Mouse (Mus musculus) MEL (cell line): ENCODE measurements around the gene Kdm4d. TPM values are rescaled to one million over a fixed set of nuclear protein-coding genes. Genes with fewer than 3 reads are reported as not detected.
"Not testable (repeated sequence)": the region's sequence is repeated elsewhere in the genome, so short reads cannot be mapped to it uniquely, and the experiment has no call there.

ENCODE experiments used
- DNase-seq: peaks from one replicate; pipeline ENCODE4 v3.0.0; 2011; ENCODE audit warnings: low read depth, low spot score
- H3K27ac ChIP-seq: 2 replicates; pipeline ENCODE4 v1.5.1; 2012; ENCODE audit warnings: low read depth, mild to moderate bottlenecking, control low read depth, low read length, moderate library complexity; ENCODE audit not compliant: control insufficient read depth
- H3K27me3 ChIP-seq, 2 experiments: fragments of 150-350 bp in 1 of 2; sonication (generic) in 1 of 2; 2 replicates each; pipeline ENCODE4 v1.6.1; 2012; ENCODE audit warnings: low read length in 2 of 2, mild to moderate bottlenecking in 2 of 2, improper control_type of control experiment in 1 of 2, moderate library complexity in 1 of 2; ENCODE audit not compliant: insufficient read depth in 2 of 2, control insufficient read depth in 1 of 2
- H3K36me3 ChIP-seq, 2 experiments: 2 replicates each; pipeline ENCODE4 v1.6.1; 2012 to 2014; ENCODE audit warnings: low read length in 2 of 2, improper control_type of control experiment in 1 of 2, inconsistent platforms in 1 of 2, mild to moderate bottlenecking in 1 of 2; ENCODE audit not compliant: insufficient read depth in 2 of 2, control insufficient read depth in 1 of 2
- H3K4me1 ChIP-seq, 2 experiments: fragments of 150-350 bp in 1 of 2; sonication (generic) in 1 of 2; 2 replicates each; pipeline ENCODE4 v1.6.1; 2012; ENCODE audit warnings: low read length in 2 of 2, improper control_type of control experiment in 1 of 2, mild to moderate bottlenecking in 1 of 2; ENCODE audit not compliant: insufficient read depth in 2 of 2, control insufficient read depth in 1 of 2
- H3K4me3 ChIP-seq, 2 experiments: fragments of 150-350 bp in 1 of 2; sonication (generic) in 1 of 2; 2 replicates each; pipeline ENCODE4 v1.5.1; 2012; ENCODE audit warnings: low read depth in 2 of 2, low read length in 2 of 2, mild to moderate bottlenecking in 2 of 2, moderate library complexity in 2 of 2, control low read depth in 1 of 2, improper control_type of control experiment in 1 of 2; ENCODE audit not compliant: control insufficient read depth in 1 of 2, insufficient read depth in 1 of 2
- H3K79me2 ChIP-seq: 2 replicates; pipeline ENCODE4 v1.6.1; 2012; ENCODE audit warnings: mild to moderate bottlenecking, low read length, moderate library complexity; ENCODE audit not compliant: control insufficient read depth, poor library complexity, insufficient read depth
- H3K9ac ChIP-seq: 2 replicates; pipeline ENCODE4 v1.6.1; 2012; ENCODE audit warnings: low read depth, mild to moderate bottlenecking, control low read depth, low read length, moderate library complexity; ENCODE audit not compliant: control insufficient read depth, poor library complexity, severe bottlenecking
- H3K9me3 ChIP-seq: fragments of 150-350 bp; sonication (generic); replicated peaks from 2 replicates; pipeline ENCODE4 v1.6.1; 2012; ENCODE audit warnings: mild to moderate bottlenecking, low read length, improper control_type of control experiment, moderate library complexity; ENCODE audit not compliant: insufficient read depth
- BHLHE40 ChIP-seq: IDR thresholded peaks from 2 replicates; pipeline ENCODE4 v1.6.1; 2012; ENCODE audit warnings: low read depth, mild to moderate bottlenecking, inconsistent platforms, low read length, improper control_type of control experiment, borderline replicate concordance
- CHD1 ChIP-seq: IDR thresholded peaks from 2 replicates; pipeline ENCODE4 v1.6.1; 2012; ENCODE audit warnings: low read depth, mild to moderate bottlenecking, inconsistent platforms, low read length, improper control_type of control experiment
- CTCF ChIP-seq, 3 experiments: IDR thresholded peaks in 2 of 3; conservative IDR thresholded peaks in 1 of 3; 2 replicates each; pipeline ENCODE4 v1.5.1; 2011 to 2012; ENCODE audit warnings: low read length in 3 of 3, low read depth in 2 of 3, mild to moderate bottlenecking in 2 of 3, improper control_type of control experiment in 1 of 3, inconsistent platforms in 1 of 3, mixed read lengths in 1 of 3, moderate library complexity in 1 of 3; ENCODE audit not compliant: control insufficient read depth in 1 of 3, insufficient read depth in 1 of 3, poor library complexity in 1 of 3, severe bottlenecking in 1 of 3
- EP300 ChIP-seq, 2 experiments: IDR thresholded peaks; 2 replicates each; pipeline ENCODE4 v1.6.1; 2011; ENCODE audit warnings: improper control_type of control experiment in 2 of 2, low read length in 2 of 2, low read depth in 1 of 2, mild to moderate bottlenecking in 1 of 2
- POLR2A ChIP-seq, 2 experiments: IDR thresholded peaks; 2 replicates each; pipeline ENCODE4 v1.6.1; 2011 to 2012; ENCODE audit warnings: low read length in 2 of 2, mild to moderate bottlenecking in 2 of 2, control low read depth in 1 of 2, improper control_type of control experiment in 1 of 2, low read depth in 1 of 2, moderate library complexity in 1 of 2; ENCODE audit not compliant: control insufficient read depth in 1 of 2, insufficient read depth in 1 of 2, poor library complexity in 1 of 2
- RAD21 ChIP-seq: IDR thresholded peaks from 2 replicates; pipeline ENCODE4 v1.6.1; 2011; ENCODE audit warnings: mild to moderate bottlenecking, low read depth, low read length, improper control_type of control experiment
- SMC3 ChIP-seq: IDR thresholded peaks from 2 replicates; pipeline ENCODE4 v1.6.1; 2011; ENCODE audit warnings: low read depth, low read length, improper control_type of control experiment
- ZC3H11A ChIP-seq: IDR thresholded peaks from 2 replicates; pipeline ENCODE4 v1.6.1; 2012; ENCODE audit warnings: low read depth, mild to moderate bottlenecking, inconsistent platforms, low read length, improper control_type of control experiment
- polyA plus RNA-seq, 2 experiments: library from polyadenylated mRNA; stranded (reverse) in 1 of 2; unstranded in 1 of 2; fragments of >175 nt in 1 of 2; fragments of >200 nt in 1 of 2; gene quantifications; 2 replicates each; pipeline versions ENCODE4 v1.2.1 to v1.2.4; 2012; ENCODE audit warnings: low replicate concordance in 2 of 2, low read depth in 1 of 2; ENCODE audit not compliant: insufficient read length in 2 of 2, insufficient read depth in 1 of 2, missing spikeins in 1 of 2
- total RNA-seq: library from RNA; depleted of rRNA; stranded (reverse); fragments of 300-350 nt; gene quantifications from 2 replicates; pipeline ENCODE4 v1.2.3, GENCODE M21; 2012

Gene Kdm4d
- total and polyA plus RNA-seq, 3 experiments, result 0.40 to 0.58 TPM; not detected in 1

DNA sequence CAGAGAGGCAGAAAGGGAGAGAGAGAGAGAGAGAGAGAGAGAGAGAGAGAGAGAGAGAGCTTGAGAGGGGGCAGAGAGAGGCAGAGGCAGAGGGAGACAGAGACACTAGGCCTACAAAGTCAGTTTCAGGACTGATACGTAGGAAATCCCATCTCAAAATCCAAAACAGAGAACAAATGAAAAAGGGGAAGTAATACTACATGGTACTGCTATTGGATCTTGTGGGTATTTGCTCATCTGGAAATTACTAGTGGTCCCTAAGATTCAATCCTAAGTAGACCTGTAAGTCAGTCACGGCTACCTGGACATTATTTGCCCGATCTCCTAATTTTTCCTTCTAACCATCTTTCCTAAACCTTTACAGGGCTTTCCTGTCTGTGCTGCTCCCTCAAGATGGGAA lies 44.0 kb downstream of the Kdm4d start:
- no peak overlapping the region for H3K27ac ChIP-seq
- peak; percentile 67 for DNase-seq
- H3K36me3 ChIP-seq, result peaks cover 0 to 6% of the 10 kb centered on the region in 2 experiments; a peak in 2 of 4 replicates
- no peaks in the 10 kb centered on the region for H3K79me2 ChIP-seq
- H3K4me1 ChIP-seq, result peaks cover 0 to 16% of the 10 kb centered on the region in 2 experiments; a peak in 2 of 4 replicates
- H3K9ac ChIP-seq, result no peak overlapping the region
- no peaks in the 10 kb centered on the region for H3K9me3 ChIP-seq
- TF ChIP-seq CHD1 (no peak), POLR2A (IDR thresholded peaks at IDR 0.05; ENCODE audit: control insufficient read depth in 1 of 2, insufficient read depth in 1 of 2, low read depth in 1 of 2, low read length in 2 of 2, poor library complexity in 1 of 2) (no peak), EP300 (IDR thresholded peaks at IDR 0.05; ENCODE audit: low read depth in 1 of 2, low read length in 2 of 2) (peak in 1 of 2 experiments; percentile 51; a peak in 1 of 4 replicates)
- peaks cover 6 to 12% of the 10 kb centered on the region in 2 experiments for H3K27me3 ChIP-seq
- no peak overlapping the region for H3K4me3 ChIP-seq

GRCm38 (mm10) chr9:14451120-14451519 lies 49.2 kb downstream of the Kdm4d start:
- Histone ChIP-seq H3K4me1 (peaks cover 0 to 13% of the 10 kb centered on the region in 2 experiments; a peak in 2 of 4 replicates), H3K27me3 (peaks cover 14% of the 10 kb centered on the region in 2 experiments)
- not testable (repeated sequence) for H3K9me3 ChIP-seq, H3K4me3 ChIP-seq, H3K79me2 ChIP-seq, H3K9ac ChIP-seq, H3K27ac ChIP-seq, H3K36me3 ChIP-seq
- TF ChIP-seq CTCF (IDR thresholded peaks at IDR 0.05 in 2 of 3, conservative IDR thresholded peaks at IDR 0.05 in 1 of 3; ENCODE audit: control insufficient read depth in 1 of 3, insufficient read depth in 1 of 3, low read depth in 2 of 3, low read length in 3 of 3, poor library complexity in 1 of 3, severe bottlenecking in 1 of 3) (peak; percentile 43 to 67 (median 45)), ZC3H11A (peak; percentile 61), RAD21 (peak; percentile 42), SMC3 (peak; percentile 66)
- DNase-seq, result peak; percentile 45

- H3K27me3 ChIP-seq, result peaks cover 17 to 19% of the 10 kb centered on the region in 2 experiments
- not testable (repeated sequence) for H3K36me3 ChIP-seq, H3K4me3 ChIP-seq, H3K9ac ChIP-seq, H3K27ac ChIP-seq, H3K9me3 ChIP-seq, H3K79me2 ChIP-seq, DNase-seq, H3K4me1 ChIP-seq
Observed at GRCm38 (mm10) chr9:14447086-14447485, 53.2 kb downstream of the Kdm4d start.

- peak in 2 of 3 experiments; percentile 60; a peak in 4 of 6 replicates for TF ChIP-seq CTCF (IDR thresholded peaks at IDR 0.05 in 2 of 3, conservative IDR thresholded peaks at IDR 0.05 in 1 of 3; ENCODE audit: control insufficient read depth in 1 of 3, insufficient read depth in 1 of 3, low read depth in 2 of 3, low read length in 3 of 3, poor library complexity in 1 of 3, severe bottlenecking in 1 of 3)
- no peak for TF ChIP-seq BHLHE40
- TF ChIP-seq ZC3H11A, result peak; percentile 49
- TF ChIP-seq RAD21, result peak; percentile 53
- no peak for TF ChIP-seq EP300 (IDR thresholded peaks at IDR 0.05; ENCODE audit: low read depth in 1 of 2, low read length in 2 of 2)
- TF ChIP-seq SMC3, result peak; percentile 52
- TF ChIP-seq, all 39 proteins: peak for 4
- H3K4me1 ChIP-seq, result no peaks in the 10 kb centered on the region
- H3K9ac ChIP-seq, result no peak overlapping the region
- H3K27ac ChIP-seq, result no peak overlapping the region
- no peaks in the 10 kb centered on the region for H3K79me2 ChIP-seq
- H3K4me3 ChIP-seq, result no peak overlapping the region
- peaks cover 2 to 3% of the 10 kb centered on the region in 2 experiments; a peak in 3 of 4 replicates for H3K27me3 ChIP-seq
- no peaks in the 10 kb centered on the region for H3K9me3 ChIP-seq
- H3K36me3 ChIP-seq, result no peaks in the 10 kb centered on the region
- DNase-seq, result peak; percentile 48
Observed at GRCm38 (mm10) chr9:14440347-14440746, 59.9 kb downstream of the Kdm4d start.
